Mouse (Mus musculus): Measurements from ENCODE around the gene Trpc4ap. TPM values are rescaled to one million over a fixed set of nuclear protein-coding genes. Genes with fewer than 3 reads are reported as not detected.

The Trpc4ap gene
- total and polyA plus RNA-seq, 2 experiments = 53.4 to 114 TPM

DNA sequence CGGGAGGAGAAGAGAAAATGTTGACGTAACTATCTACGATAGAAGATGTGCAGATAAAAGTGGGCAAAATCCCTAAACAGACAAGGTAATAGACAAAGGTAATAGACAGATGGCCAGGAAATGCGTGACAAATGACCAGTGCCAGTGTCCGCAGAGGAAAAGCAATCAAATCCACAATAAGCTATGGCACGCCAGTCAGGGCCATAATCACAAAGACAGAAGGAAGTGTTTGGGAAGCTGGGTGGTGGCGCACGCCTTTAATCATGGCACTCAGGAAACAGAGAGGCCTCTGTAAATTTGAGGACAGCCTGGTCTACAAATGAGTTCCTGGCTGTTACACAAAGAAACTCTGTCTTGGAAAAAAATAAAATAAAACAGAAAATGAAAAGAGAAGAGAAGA is 11.0 kb downstream of the Trpc4ap start:
- Histone ChIP-seq H3K27ac (replicated peaks; ENCODE audit: insufficient read depth, low read depth, low read length) (no peak overlapping the region), H3K4me3 (ENCODE audit: insufficient read depth, low read depth, low read length) (no peak overlapping the region), H3K36me3 (ENCODE audit: control insufficient read depth, insufficient read depth, low read length) (peaks cover 2% of the 10 kb centered on the region), H3K9ac (ENCODE audit: low read depth, low read length) (no peak overlapping the region), H3K4me1 (ENCODE audit: control insufficient read depth, insufficient read depth, low read length) (peaks cover 14% of the 10 kb centered on the region), H3K27me3 (ENCODE audit: control insufficient read depth, insufficient read depth, low read length) (no peaks in the 10 kb centered on the region), H3K79me2 (ENCODE audit: control insufficient read depth, insufficient read depth, low read length) (peaks cover 54% of the 10 kb centered on the region)
- TF ChIP-seq POLR2A (IDR thresholded peaks at IDR 0.05; ENCODE audit: extremely low read depth, insufficient read depth, low read length) = no peak
- TF ChIP-seq CTCF (IDR thresholded peaks at IDR 0.05; ENCODE audit: low read depth, low read length) = no peak
- no peak for DNase-seq (ENCODE audit: extremely low read depth, low read depth, low spot score)
- 47% methylated on average over 8 of the region's 8 CpGs for WGBS

DNA sequence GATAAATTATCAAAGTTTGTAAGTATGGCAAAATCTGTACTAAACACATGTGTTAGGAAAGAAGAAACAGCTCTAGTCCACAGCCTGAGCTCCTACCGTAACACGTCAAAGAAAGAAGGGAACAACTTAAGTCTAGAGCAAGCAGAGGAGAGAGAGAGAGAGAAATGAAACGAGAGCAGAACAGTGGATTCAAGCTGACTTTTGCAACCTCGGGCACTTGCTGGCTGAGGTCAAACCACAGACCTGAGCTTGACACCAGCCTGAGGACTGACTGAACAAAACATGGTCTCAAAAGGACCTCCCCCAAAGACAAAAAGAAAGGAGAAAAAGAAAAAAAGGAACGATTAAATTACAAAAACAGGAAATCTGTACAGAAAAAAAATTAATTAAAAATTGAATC is 11.6 kb downstream of the Trpc4ap start:
- Histone ChIP-seq H3K4me3 (ENCODE audit: insufficient read depth, low read depth, low read length) (no peak overlapping the region), H3K79me2 (ENCODE audit: control insufficient read depth, insufficient read depth, low read length) (peaks cover 51% of the 10 kb centered on the region), H3K36me3 (ENCODE audit: control insufficient read depth, insufficient read depth, low read length) (no peaks in the 10 kb centered on the region), H3K27ac (replicated peaks; ENCODE audit: insufficient read depth, low read depth, low read length) (no peak overlapping the region), H3K27me3 (ENCODE audit: control insufficient read depth, insufficient read depth, low read length) (no peaks in the 10 kb centered on the region), H3K9ac (ENCODE audit: low read depth, low read length) (no peak overlapping the region), H3K4me1 (ENCODE audit: control insufficient read depth, insufficient read depth, low read length) (peaks cover 13% of the 10 kb centered on the region)
- WGBS = 45% methylated on average over 5 of the region's 5 CpGs
- TF ChIP-seq POLR2A (IDR thresholded peaks at IDR 0.05; ENCODE audit: extremely low read depth, insufficient read depth, low read length) (no peak), CTCF (IDR thresholded peaks at IDR 0.05; ENCODE audit: low read depth, low read length) (no peak)
- peak; percentile 46 for DNase-seq (ENCODE audit: extremely low read depth, low read depth, low spot score)

DNA sequence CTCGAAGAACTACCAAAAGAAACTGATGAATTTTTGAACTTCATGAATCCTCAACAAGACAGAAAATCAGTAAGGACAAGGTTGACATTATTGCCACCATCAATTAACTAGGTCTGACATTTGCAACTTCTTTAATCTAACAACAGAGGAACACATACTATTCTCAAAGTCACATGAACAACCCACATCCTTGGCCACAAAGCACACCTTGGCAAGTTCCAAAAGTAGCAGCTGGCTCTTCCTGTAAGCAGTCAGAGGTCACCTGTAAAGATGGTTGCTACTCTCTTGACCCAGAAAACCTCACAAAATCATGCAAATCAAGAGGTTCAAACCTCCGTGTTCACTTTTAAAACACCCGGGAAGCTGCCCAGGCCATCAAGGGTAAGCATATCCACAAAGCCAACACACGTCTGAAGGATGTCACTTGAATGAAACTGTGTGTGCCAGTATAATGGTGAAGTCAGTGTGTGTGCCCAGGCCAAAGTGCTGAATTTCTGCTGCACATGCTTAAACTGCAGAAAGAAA is 12.5 kb downstream of the Trpc4ap start:
- DNase-seq (ENCODE audit: extremely low read depth, low read depth, low spot score) = no peak
- H3K79me2 ChIP-seq (ENCODE audit: control insufficient read depth, insufficient read depth, low read length) = peaks cover 50% of the 10 kb centered on the region
- H3K4me3 ChIP-seq (ENCODE audit: insufficient read depth, low read depth, low read length) = no peak overlapping the region
- no peaks in the 10 kb centered on the region for H3K27me3 ChIP-seq (ENCODE audit: control insufficient read depth, insufficient read depth, low read length)
- no peak overlapping the region for H3K9ac ChIP-seq (ENCODE audit: low read depth, low read length)
- 78% methylated on average over 4 of the region's 4 CpGs for WGBS
- TF ChIP-seq CTCF (IDR thresholded peaks at IDR 0.05; ENCODE audit: low read depth, low read length) = no peak
- no peak for TF ChIP-seq POLR2A (IDR thresholded peaks at IDR 0.05; ENCODE audit: extremely low read depth, insufficient read depth, low read length)
- H3K27ac ChIP-seq (replicated peaks; ENCODE audit: insufficient read depth, low read depth, low read length) = no peak overlapping the region
- H3K4me1 ChIP-seq (ENCODE audit: control insufficient read depth, insufficient read depth, low read length) = peaks cover 13% of the 10 kb centered on the region
- H3K36me3 ChIP-seq (ENCODE audit: control insufficient read depth, insufficient read depth, low read length) = no peaks in the 10 kb centered on the region

DNA sequence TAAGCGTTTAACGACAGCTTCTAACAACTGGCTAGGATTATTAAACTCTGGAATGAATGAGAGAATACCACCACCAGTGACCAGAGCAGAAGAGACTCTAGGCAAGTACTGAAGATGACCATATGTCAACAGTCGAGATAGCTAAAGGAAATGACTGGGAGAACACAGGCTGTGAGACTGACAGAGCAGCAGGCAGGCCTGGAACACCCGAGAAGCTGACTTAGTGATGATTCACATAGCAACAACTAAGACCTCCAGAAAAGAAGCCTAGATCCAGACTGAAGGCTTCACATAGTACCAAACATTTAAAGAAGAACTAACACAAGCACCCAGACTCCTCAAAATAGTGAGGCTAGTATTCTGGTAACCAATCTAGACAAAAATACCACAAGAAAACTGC is 17.1 kb downstream of the Trpc4ap start:
- H3K4me3 ChIP-seq (ENCODE audit: insufficient read depth, low read depth, low read length) = no peak overlapping the region
- H3K4me1 ChIP-seq (ENCODE audit: control insufficient read depth, insufficient read depth, low read length) = no peaks in the 10 kb centered on the region; the same call in none of the 2 replicates
- no peak overlapping the region for H3K27ac ChIP-seq (replicated peaks; ENCODE audit: insufficient read depth, low read depth, low read length)
- TF ChIP-seq POLR2A (IDR thresholded peaks at IDR 0.05; ENCODE audit: extremely low read depth, insufficient read depth, low read length) (no peak), CTCF (IDR thresholded peaks at IDR 0.05; ENCODE audit: low read depth, low read length) (no peak)
- peaks cover 19% of the 10 kb centered on the region; the same call in 1 of the 2 replicates for H3K36me3 ChIP-seq (ENCODE audit: control insufficient read depth, insufficient read depth, low read length)
- no peak for DNase-seq (ENCODE audit: extremely low read depth, low read depth, low spot score)
- H3K79me2 ChIP-seq (ENCODE audit: control insufficient read depth, insufficient read depth, low read length) = peaks cover 29% of the 10 kb centered on the region
- WGBS = 40% methylated on average over 4 of the region's 4 CpGs
- H3K9ac ChIP-seq (ENCODE audit: low read depth, low read length) = no peak overlapping the region
- H3K27me3 ChIP-seq (ENCODE audit: control insufficient read depth, insufficient read depth, low read length) = no peaks in the 10 kb centered on the region

DNA sequence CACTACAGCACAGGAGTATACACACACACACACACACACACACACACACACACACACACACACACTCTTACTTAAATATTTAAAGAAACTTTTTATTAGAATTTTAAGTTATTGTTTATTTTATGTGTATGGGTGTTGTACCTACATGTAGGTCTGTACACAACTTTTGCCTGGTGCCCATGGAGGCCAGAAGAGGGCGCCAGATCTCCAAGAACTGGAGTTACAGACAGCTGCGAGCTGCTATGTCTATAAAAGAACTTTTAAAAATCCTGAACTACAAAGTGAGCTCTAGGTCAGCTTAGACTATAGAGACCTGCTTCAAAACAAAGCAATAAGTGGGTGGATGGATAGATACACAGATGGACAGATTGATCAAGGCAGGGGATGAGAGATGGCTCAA is 18.6 kb downstream of the Trpc4ap start:
- Histone ChIP-seq H3K27me3 (ENCODE audit: control insufficient read depth, insufficient read depth, low read length) (no peaks in the 10 kb centered on the region), H3K79me2 (ENCODE audit: control insufficient read depth, insufficient read depth, low read length) (peaks cover 17% of the 10 kb centered on the region; the same call in 1 of the 2 replicates), H3K9ac (ENCODE audit: low read depth, low read length) (no peak overlapping the region), H3K36me3 (ENCODE audit: control insufficient read depth, insufficient read depth, low read length) (peaks cover 21% of the 10 kb centered on the region; the same call in 1 of the 2 replicates), H3K27ac (replicated peaks; ENCODE audit: insufficient read depth, low read depth, low read length) (no peak overlapping the region), H3K4me3 (ENCODE audit: insufficient read depth, low read depth, low read length) (no peak overlapping the region), H3K4me1 (ENCODE audit: control insufficient read depth, insufficient read depth, low read length) (no peaks in the 10 kb centered on the region; the same call in 1 of the 2 replicates)
- peak; percentile 80 for TF ChIP-seq CTCF (IDR thresholded peaks at IDR 0.05; ENCODE audit: low read depth, low read length)
- no peak for TF ChIP-seq POLR2A (IDR thresholded peaks at IDR 0.05; ENCODE audit: extremely low read depth, insufficient read depth, low read length)
- peak; percentile 65 for DNase-seq (ENCODE audit: extremely low read depth, low read depth, low spot score)
- 18% methylated on average over 2 of the region's 2 CpGs for WGBS

DNA sequence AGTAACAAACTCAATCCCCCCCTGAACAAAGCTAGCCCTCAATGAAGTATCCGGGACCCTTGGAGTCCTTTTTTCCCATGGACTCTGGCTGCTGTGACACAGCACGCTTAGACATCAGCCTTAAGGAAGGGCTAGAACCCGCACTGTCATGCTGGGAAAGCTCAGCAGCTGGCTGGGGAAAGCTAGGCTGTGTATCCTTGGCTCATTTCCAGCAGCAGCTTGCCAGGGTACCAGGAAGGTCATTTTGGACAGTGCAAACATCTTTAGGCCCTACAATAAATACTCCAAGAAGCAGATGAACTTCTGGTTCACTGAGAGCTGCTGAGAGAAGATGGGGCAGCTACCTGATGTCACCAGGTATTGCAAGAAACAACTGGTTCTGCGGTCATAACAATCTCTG is 20.9 kb downstream of the Trpc4ap start:
- no peak for TF ChIP-seq POLR2A (IDR thresholded peaks at IDR 0.05; ENCODE audit: extremely low read depth, insufficient read depth, low read length)
- no peak for TF ChIP-seq CTCF (IDR thresholded peaks at IDR 0.05; ENCODE audit: low read depth, low read length)
- Histone ChIP-seq H3K79me2 (ENCODE audit: control insufficient read depth, insufficient read depth, low read length) (peaks cover 4% of the 10 kb centered on the region; the same call in 1 of the 2 replicates), H3K27me3 (ENCODE audit: control insufficient read depth, insufficient read depth, low read length) (no peaks in the 10 kb centered on the region), H3K4me1 (ENCODE audit: control insufficient read depth, insufficient read depth, low read length) (no peaks in the 10 kb centered on the region), H3K27ac (replicated peaks; ENCODE audit: insufficient read depth, low read depth, low read length) (no peak overlapping the region), H3K4me3 (ENCODE audit: insufficient read depth, low read depth, low read length) (no peak overlapping the region), H3K36me3 (ENCODE audit: control insufficient read depth, insufficient read depth, low read length) (peaks cover 37% of the 10 kb centered on the region), H3K9ac (ENCODE audit: low read depth, low read length) (no peak overlapping the region)
- 62% methylated on average over 4 of the region's 4 CpGs for WGBS
- peak; percentile 53 for DNase-seq (ENCODE audit: extremely low read depth, low read depth, low spot score)
